Mouse (Mus musculus) liver, adult 2 months (tissue): ENCODE measurements around the gene Glb1l. TPM values are rescaled to one million over a fixed set of nuclear protein-coding genes. Genes with fewer than 3 reads are reported as not detected.

ENCODE experiments used
- DNase-seq: peaks from one replicate; pipeline ENCODE4 v3.0.0-alpha.2; 2011; ENCODE audit warnings: low read depth, low spot score; ENCODE audit errors: extremely low read depth
- H3K27ac ChIP-seq: fragments of 200-500 bp; replicated peaks from 2 replicates; pipeline ENCODE4 v1.5.1; 2012; ENCODE audit warnings: low read depth, mild to moderate bottlenecking, control low read depth, inconsistent platforms, low read length; ENCODE audit not compliant: insufficient read depth
- H3K27me3 ChIP-seq: fragments of 200-500 bp; 2 replicates; pipeline ENCODE4 v1.6.1; 2012; ENCODE audit warnings: mild to moderate bottlenecking, moderate library complexity, low read length, inconsistent platforms; ENCODE audit not compliant: control insufficient read depth, insufficient read depth
- H3K36me3 ChIP-seq: fragments of 200-500 bp; 2 replicates; pipeline ENCODE4 v1.6.1; 2012; ENCODE audit warnings: low read length, inconsistent platforms; ENCODE audit not compliant: control insufficient read depth, insufficient read depth
- H3K4me1 ChIP-seq: fragments of 200-500 bp; 2 replicates; pipeline ENCODE4 v1.6.1; 2011; ENCODE audit warnings: low read length; ENCODE audit not compliant: control insufficient read depth, insufficient read depth
- H3K4me3 ChIP-seq: fragments of 200-500 bp; 2 replicates; pipeline ENCODE4 v1.5.1; 2011; ENCODE audit warnings: low read depth, mild to moderate bottlenecking, control low read depth, low read length, moderate library complexity; ENCODE audit not compliant: insufficient read depth
- H3K79me2 ChIP-seq: fragments of 200-500 bp; 2 replicates; pipeline ENCODE4 v1.6.1; 2012; ENCODE audit warnings: inconsistent platforms, mild to moderate bottlenecking, low read length, moderate library complexity; ENCODE audit not compliant: control insufficient read depth, insufficient read depth
- H3K9ac ChIP-seq: fragments of 200-500 bp; 2 replicates; pipeline ENCODE4 v1.6.1; 2012; ENCODE audit warnings: low read depth, mild to moderate bottlenecking, control low read depth, inconsistent platforms, low read length
- CTCF ChIP-seq: fragments of 200-500 bp; IDR thresholded peaks from 2 replicates; pipeline ENCODE4 v1.5.1; 2011; ENCODE audit warnings: low read depth, low read length, control low read depth
- POLR2A ChIP-seq: fragments of 200-500 bp; IDR thresholded peaks from 2 replicates; pipeline ENCODE4 v1.6.1; 2011; ENCODE audit warnings: low read length, control low read depth; ENCODE audit not compliant: insufficient read depth; ENCODE audit errors: extremely low read depth
- WGBS: fragments of 180-500 bp; shearing (Covaris S2); methylation state at CpG from one replicate; pipeline ENCODE4 v1.1.7; 2018; 5-methylcytosine and 5-hydroxymethylcytosine counted together
- polyA plus RNA-seq: library from polyadenylated mRNA; depleted of rRNA; stranded (reverse); fragments of >200 nt; gene quantifications from 2 replicates; pipeline ENCODE4 v1.2.3, GENCODE M21; 2012
- total RNA-seq: library from RNA; depleted of rRNA; stranded (reverse); fragments of >200 nt; gene quantifications from 2 replicates; pipeline ENCODE4 v1.2.3, GENCODE M21; 2014

The Glb1l gene
- total and polyA plus RNA-seq, 2 experiments = 2.1 to 4.8 TPM

- no peaks in the 10 kb centered on the region for H3K27me3 ChIP-seq
- no peak for DNase-seq
- peaks cover 10% of the 10 kb centered on the region; the same call in 1 of the 2 replicates for H3K36me3 ChIP-seq
- peak within 1 kb of the TSS; percentile 93 for H3K9ac ChIP-seq
- TF ChIP-seq CTCF = no peak
- TF ChIP-seq POLR2A = no peak
- peak within 1 kb of the TSS; percentile 93 for H3K27ac ChIP-seq
- peak within 1 kb of the TSS; percentile 90 for H3K4me3 ChIP-seq
- H3K4me1 ChIP-seq = peaks cover 29% of the 10 kb centered on the region
- H3K79me2 ChIP-seq = peaks cover 6% of the 10 kb centered on the region; the same call in 1 of the 2 replicates
- 2% methylated on average over 34 of the region's 34 CpGs for WGBS
Observed at GRCm38 (mm10) chr1:75219531-75219930, 8.9 kb upstream of the Glb1l start, which contains the start of gene Tuba4a. TSS of gene Tuba4a (minus strand) at chr1:75219865.

GRCm38 (mm10) chr1:75219078-75219477 lies 8.5 kb upstream of the Glb1l start:
- Histone ChIP-seq H3K36me3 (peaks cover 11% of the 10 kb centered on the region; the same call in 1 of the 2 replicates), H3K27me3 (no peaks in the 10 kb centered on the region), H3K4me3 (peak overlapping the region; percentile 90), H3K79me2 (peaks cover 6% of the 10 kb centered on the region; the same call in 1 of the 2 replicates), H3K27ac (peak overlapping the region; percentile 93), H3K9ac (peak overlapping the region; percentile 93), H3K4me1 (peaks cover 32% of the 10 kb centered on the region)
- peak; percentile 88 for DNase-seq
- peak; percentile 26 for TF ChIP-seq CTCF
- TF ChIP-seq POLR2A = peak; percentile 99
- WGBS = under 1% methylated on average over 24 of the region's 24 CpGs

GRCm38 (mm10) chr1:75218227-75219001 lies 7.8 kb upstream of the Glb1l start:
- H3K36me3 ChIP-seq = peaks cover 15% of the 10 kb centered on the region; the same call in 1 of the 2 replicates
- peak; percentile 39 for DNase-seq

GRCm38 (mm10) chr1:75217893-75218226 lies 7.2 kb upstream of the Glb1l start:
- Histone ChIP-seq H3K27me3 (no peaks in the 10 kb centered on the region), H3K4me3 (peak overlapping the region; percentile 90), H3K4me1 (peaks cover 44% of the 10 kb centered on the region), H3K79me2 (peaks cover 6% of the 10 kb centered on the region; the same call in 1 of the 2 replicates), H3K36me3 (peaks cover 16% of the 10 kb centered on the region; the same call in 1 of the 2 replicates), H3K27ac (peak overlapping the region; percentile 93), H3K9ac (peak overlapping the region; percentile 93)
- TF ChIP-seq POLR2A = no peak
- DNase-seq = peak; percentile 31
- 3% methylated on average over 6 of the region's 6 CpGs for WGBS

More at GRCm38 (mm10) chr1:75218227-75219001, 7.8 kb upstream of the Glb1l start:
- H3K27me3 ChIP-seq = no peaks in the 10 kb centered on the region
- peaks cover 6% of the 10 kb centered on the region; the same call in 1 of the 2 replicates for H3K79me2 ChIP-seq
- 1% methylated on average over 38 of the region's 38 CpGs for WGBS
- TF ChIP-seq CTCF (no peak), POLR2A (no peak)
- peak overlapping the region; percentile 93 for H3K9ac ChIP-seq
- H3K4me3 ChIP-seq = peak overlapping the region; percentile 90
- H3K27ac ChIP-seq = peak overlapping the region; percentile 93
- peaks cover 38% of the 10 kb centered on the region for H3K4me1 ChIP-seq

GRCm38 (mm10) chr1:75216797-75217585 lies 6.4 kb upstream of the Glb1l start:
- DNase-seq = peak; percentile 91
- Histone ChIP-seq H3K4me1 (peaks cover 42% of the 10 kb centered on the region), H3K4me3 (peak overlapping the region; percentile 90), H3K79me2 (peaks cover 6% of the 10 kb centered on the region; the same call in 1 of the 2 replicates), H3K36me3 (peaks cover 16% of the 10 kb centered on the region; the same call in 1 of the 2 replicates), H3K27ac (peak overlapping the region; percentile 93), H3K9ac (peak overlapping the region; percentile 93; the same call in 1 of the 2 replicates), H3K27me3 (no peaks in the 10 kb centered on the region)
- WGBS = 19% methylated on average over 13 of the region's 13 CpGs
- 0 out of 2 replicates have a peak, but pooled peaks have one; percentile 15 for TF ChIP-seq POLR2A
- no peak for TF ChIP-seq CTCF
